Mouse (Mus musculus) embryonic facial prominence, embryonic 14.5 days (tissue): ENCODE data around the gene Whrn. TPM values are rescaled to one million over a fixed set of nuclear protein-coding genes. Genes with fewer than 3 reads are reported as not detected.
A peak's percentile ranks its signal among the peaks of the same experiment; 100 is the strongest.

Source experiments
- ATAC-seq: fragments of 200-750 bp; cut with Nextera tagmentation; 2 replicates; pipeline ENCODE4 v1.8.0; 2017; ENCODE audit warnings: low read depth, moderate number of reproducible peaks, moderate TSS enrichment
- DNase-seq: peaks from one replicate; pipeline ENCODE4 v3.0.0-alpha.2; 2015; ENCODE audit warnings: low spot score
- H3K27ac ChIP-seq: fragments of 300-500 bp; sonication (generic); replicated peaks from 2 replicates; pipeline ENCODE4 v1.5.1; 2014; ENCODE audit warnings: low read depth, mild to moderate bottlenecking, low read length, moderate library complexity
- H3K27me3 ChIP-seq: fragments of 300-500 bp; sonication (generic); replicated peaks from 2 replicates; pipeline ENCODE4 v1.6.1; 2014; ENCODE audit warnings: low read length; ENCODE audit not compliant: control insufficient read depth, insufficient read depth
- H3K36me3 ChIP-seq: fragments of 300-500 bp; sonication (generic); 2 replicates; pipeline ENCODE4 v1.6.1; 2014; ENCODE audit warnings: low read length, mixed read lengths; ENCODE audit not compliant: control insufficient read depth, insufficient read depth
- H3K4me1 ChIP-seq: fragments of 300-500 bp; sonication (generic); 2 replicates; pipeline ENCODE4 v1.6.1; 2014; ENCODE audit warnings: antibody characterized with exemption, low read length; ENCODE audit not compliant: control insufficient read depth, insufficient read depth
- H3K4me2 ChIP-seq: fragments of 300-500 bp; sonication (generic); 2 replicates; pipeline ENCODE4 v1.6.1; 2014; ENCODE audit warnings: low read depth, mild to moderate bottlenecking, low read length, moderate library complexity, mixed read lengths
- H3K4me3 ChIP-seq: fragments of 300-500 bp; sonication (generic); 2 replicates; pipeline ENCODE4 v1.5.1; 2014; ENCODE audit warnings: low read depth, mild to moderate bottlenecking, low read length
- H3K9ac ChIP-seq: fragments of 300-500 bp; sonication (generic); 2 replicates; pipeline ENCODE4 v1.6.1; 2014; ENCODE audit warnings: low read depth, mild to moderate bottlenecking, low read length, moderate library complexity, mixed read lengths
- H3K9me3 ChIP-seq: fragments of 300-500 bp; sonication (generic); 2 replicates; pipeline ENCODE4 v1.6.1; 2016; ENCODE audit warnings: low read length; ENCODE audit not compliant: control insufficient read depth
- WGBS: fragments of 180-500 bp; shearing (Covaris S2); extraction: QIAGEN DNeasy Blood & Tissue Kit; methylation state at CpG from one replicate; pipeline ENCODE4 v1.1.7; 2014; 5-methylcytosine and 5-hydroxymethylcytosine counted together
- polyA plus RNA-seq: library from polyadenylated mRNA; unstranded; fragments of >200 nt; fragmentation: Nextera tagmentation; extraction: Ambion mirVana; gene quantifications from 2 replicates; pipeline ENCODE4 v1.2.1, GENCODE M21; 2014

Whrn gene
- polyA plus RNA-seq, 1 experiment from 2014 or later, result 4.4 TPM

DNA sequence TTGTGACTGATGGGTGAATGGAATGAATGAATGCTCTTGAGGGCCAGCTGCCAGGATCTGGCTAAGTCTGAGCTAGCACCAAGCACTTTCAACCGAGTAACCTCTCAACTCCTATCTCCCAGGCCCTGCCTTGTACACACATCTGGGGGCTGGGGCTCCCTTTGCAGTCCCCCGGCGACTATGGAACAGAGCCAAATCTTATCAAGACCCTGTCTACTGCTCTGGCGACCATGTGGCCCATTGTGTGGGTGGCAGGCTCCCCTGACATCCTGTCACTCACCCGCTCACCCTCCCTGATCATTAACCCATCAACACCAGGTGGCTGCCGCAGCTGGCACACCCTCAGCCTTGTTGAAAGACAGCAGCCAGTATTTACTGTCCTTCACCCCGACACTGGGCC, 90.7 kb downstream of the Whrn start:
- Histone ChIP-seq H3K9ac (no peak overlapping the region), H3K27ac (0 out of 2 replicates have a peak overlapping the region, but pooled peaks have one; percentile 3)
- no peak for ATAC-seq

DNA sequence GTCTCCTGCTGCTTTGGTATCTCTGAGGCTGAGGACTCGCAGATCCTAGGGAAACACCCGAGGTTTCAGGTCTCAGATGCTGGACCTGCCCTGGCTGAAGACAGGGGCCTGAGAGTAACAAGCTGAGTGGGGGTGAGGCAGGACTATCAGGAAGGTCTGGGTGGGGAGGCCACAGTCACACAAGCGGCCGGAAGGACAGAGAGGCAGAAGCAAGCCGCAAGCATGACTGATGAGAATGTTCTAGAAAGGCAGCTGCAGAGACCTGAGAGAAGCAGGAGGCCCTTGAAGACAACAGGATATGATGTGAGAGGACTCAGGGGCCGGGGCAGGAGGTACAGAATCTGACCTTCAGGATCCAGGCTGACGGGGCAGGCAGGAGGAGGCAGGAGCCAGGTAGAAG, 91.6 kb downstream of the Whrn start:
- ATAC-seq (no peak), DNase-seq (no peak)

More for the DNA sequence above, 90.7 kb downstream of the Whrn start:
- WGBS, result 41% methylated on average over 7 of the region's 7 CpGs
- no peak overlapping the region for H3K4me3 ChIP-seq
- H3K9me3 ChIP-seq, result no peaks in the 10 kb centered on the region
- H3K36me3 ChIP-seq, result no peaks in the 10 kb centered on the region
- H3K4me1 ChIP-seq, result peaks cover 46% of the 10 kb centered on the region
- H3K27me3 ChIP-seq, result no peaks in the 10 kb centered on the region
- peak; percentile 45 for DNase-seq
- H3K4me2 ChIP-seq, result no peak overlapping the region

DNA sequence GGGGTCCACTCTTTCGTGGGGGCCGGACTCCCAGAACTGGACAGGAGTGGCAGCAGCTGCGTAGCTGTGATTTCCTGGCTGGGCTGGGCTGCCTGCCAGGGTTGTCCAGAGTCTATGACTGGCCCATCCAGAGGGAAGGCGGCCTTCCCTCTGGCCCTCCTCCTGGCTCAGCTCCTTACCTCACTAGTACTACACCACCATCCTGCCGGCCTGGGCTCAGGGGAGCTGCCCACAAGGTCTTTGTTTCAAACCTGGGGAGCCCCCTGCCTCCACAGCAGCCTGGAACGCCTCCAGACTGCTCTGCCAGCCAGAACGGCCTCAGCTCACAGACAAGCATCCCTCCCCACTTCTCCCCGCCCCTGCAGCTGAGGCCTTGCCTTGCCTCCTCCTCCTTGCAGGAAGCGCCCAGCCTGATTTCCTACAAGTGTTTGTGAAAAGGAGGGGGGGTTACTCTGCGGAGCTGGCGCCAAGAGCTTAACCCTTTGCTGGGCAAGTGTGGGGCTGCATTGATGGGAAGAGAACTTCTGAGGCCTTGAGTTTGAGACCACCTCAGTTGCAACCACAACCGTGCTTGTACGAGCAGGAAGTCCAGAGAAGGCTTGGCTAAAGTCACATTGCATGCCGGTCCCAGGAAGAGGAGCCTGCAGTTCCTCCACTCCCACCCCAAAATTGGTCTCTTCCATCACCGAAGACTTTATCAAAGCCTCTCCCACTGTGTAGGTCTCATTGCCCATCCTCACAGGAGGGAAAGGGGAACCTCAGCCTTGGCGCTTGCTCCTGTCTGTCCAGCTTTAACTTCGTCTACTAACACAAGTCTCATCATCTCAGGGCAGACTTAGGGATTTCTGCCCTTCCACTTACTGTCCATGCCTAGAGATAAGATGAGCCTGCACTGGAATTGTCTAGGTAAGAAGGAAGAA, 92.5 kb downstream of the Whrn start, which contains the start of gene Akna:
Gene Akna (minus strand): TSS at position 315 of the 920 bp plus-strand sequence.
- Histone ChIP-seq H3K9me3 (no peaks in the 10 kb centered on the region), H3K27ac (peak within 1 kb of the TSS; percentile 86), H3K9ac (peak within 1 kb of the TSS; percentile 59), H3K4me3 (peak within 1 kb of the TSS; percentile 27), H3K4me1 (peaks cover 53% of the 10 kb centered on the region), H3K36me3 (no peaks in the 10 kb centered on the region), H3K27me3 (no peaks in the 10 kb centered on the region), H3K4me2 (peak within 1 kb of the TSS; percentile 57)
- ATAC-seq, result peak; percentile 93
- 9% methylated on average over 16 of the region's 17 CpGs for WGBS
- DNase-seq, result peak; percentile 96

More for the DNA sequence above, 91.6 kb downstream of the Whrn start:
- no peaks in the 10 kb centered on the region for H3K36me3 ChIP-seq
- peak overlapping the region; percentile 59; the same call in 1 of the 2 replicates for H3K9ac ChIP-seq
- peak overlapping the region; percentile 86 for H3K27ac ChIP-seq
- 66% methylated on average over 7 of the region's 7 CpGs for WGBS
- H3K4me3 ChIP-seq, result no peak overlapping the region
- H3K4me2 ChIP-seq, result no peak overlapping the region
- peaks cover 53% of the 10 kb centered on the region for H3K4me1 ChIP-seq
- no peaks in the 10 kb centered on the region for H3K9me3 ChIP-seq
- H3K27me3 ChIP-seq, result no peaks in the 10 kb centered on the region

DNA sequence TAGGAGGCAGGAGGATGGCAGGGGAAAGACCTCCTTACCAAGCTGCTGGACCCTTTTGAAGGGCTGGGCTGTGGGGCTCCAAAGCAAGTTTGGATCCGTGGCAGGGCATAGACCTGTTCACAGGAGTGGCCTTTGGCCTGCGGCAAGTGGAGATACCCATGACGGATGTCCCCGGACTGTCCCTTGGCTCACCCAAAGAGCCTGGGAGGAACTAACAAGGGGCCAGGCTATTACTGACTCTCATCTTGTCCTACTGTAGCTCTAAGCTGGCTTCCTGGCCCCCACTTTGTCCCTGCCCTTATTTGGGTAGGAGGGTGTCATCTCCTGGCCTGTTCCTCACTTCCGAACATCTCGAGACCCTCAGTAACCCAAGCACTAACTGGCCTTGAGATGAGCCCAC, 93.2 kb downstream of the Whrn start:
- Histone ChIP-seq H3K4me1 (peaks cover 53% of the 10 kb centered on the region), H3K27me3 (no peaks in the 10 kb centered on the region), H3K4me3 (peak overlapping the region; percentile 27), H3K9ac (peak overlapping the region; percentile 59), H3K36me3 (0 out of 2 replicates have a peak, but pooled peaks cover 3% of the 10 kb centered on the region), H3K9me3 (no peaks in the 10 kb centered on the region), H3K27ac (peak overlapping the region; percentile 86), H3K4me2 (peak overlapping the region; percentile 57)
- DNase-seq (no peak), ATAC-seq (0 out of 2 replicates have a peak, but pooled peaks have one; percentile 1)
- WGBS, result 46% methylated on average over 6 of the region's 6 CpGs

DNA sequence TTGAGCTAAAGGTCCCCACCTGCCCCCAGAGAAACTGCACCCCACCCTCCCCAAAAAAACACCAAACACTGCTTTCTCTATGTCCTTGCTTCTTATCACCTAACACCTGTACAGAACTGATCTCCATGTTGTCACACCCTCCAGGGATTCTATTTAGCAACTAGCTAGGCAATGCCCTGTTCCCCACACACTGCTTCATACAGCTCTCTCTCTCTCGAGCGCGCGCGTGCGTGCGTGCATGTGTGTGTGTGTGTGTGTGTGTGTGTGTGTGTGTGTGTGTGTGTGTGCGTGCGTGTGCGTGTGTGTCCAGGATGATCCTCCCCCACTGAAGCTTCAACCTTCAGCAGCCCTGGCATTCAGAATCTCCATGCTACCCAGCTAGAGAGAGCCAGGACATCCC, 93.7 kb downstream of the Whrn start:
- Histone ChIP-seq H3K27ac (peak overlapping the region; percentile 86), H3K4me1 (peaks cover 53% of the 10 kb centered on the region)
- 79% methylated on average over 10 of the region's 10 CpGs for WGBS

DNA sequence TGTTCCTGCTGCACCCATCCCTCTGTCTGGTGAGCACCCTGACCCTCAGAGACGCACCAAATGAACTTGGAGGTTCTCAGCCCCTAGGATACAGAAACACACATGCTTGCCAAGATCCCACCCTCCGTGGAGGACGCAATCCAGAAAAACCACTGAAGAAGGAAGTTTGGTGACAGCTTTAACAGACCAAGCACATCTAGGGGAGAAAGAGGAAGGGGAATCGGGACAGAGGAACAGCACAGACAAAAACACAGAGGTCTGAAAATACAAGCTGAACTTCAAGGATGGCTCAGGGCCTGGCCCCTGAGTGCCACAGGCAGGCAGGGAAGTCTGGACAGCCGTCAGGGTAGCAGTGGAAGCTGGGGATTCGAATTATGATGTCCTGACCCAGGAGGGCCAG, 94.2 kb downstream of the Whrn start:
- WGBS, result 65% methylated on average over 6 of the region's 6 CpGs
- 0 out of 2 replicates have a peak overlapping the region, but pooled peaks have one; percentile 19 for H3K9ac ChIP-seq
- H3K4me2 ChIP-seq, result peak overlapping the region; percentile 57; the same call in 1 of the 2 replicates
- no peaks in the 10 kb centered on the region for H3K27me3 ChIP-seq
- 0 out of 2 replicates have a peak overlapping the region, but pooled peaks have one; percentile 10 for H3K27ac ChIP-seq
- no peaks in the 10 kb centered on the region for H3K9me3 ChIP-seq
- H3K4me3 ChIP-seq, result no peak overlapping the region
- ATAC-seq (no peak), DNase-seq (no peak)
- peaks cover 53% of the 10 kb centered on the region for H3K4me1 ChIP-seq
- H3K36me3 ChIP-seq, result peaks cover 13% of the 10 kb centered on the region; the same call in 1 of the 2 replicates

More for the DNA sequence above, 93.7 kb downstream of the Whrn start:
- Histone ChIP-seq H3K4me2 (peak overlapping the region; percentile 57; the same call in 1 of the 2 replicates), H3K27me3 (no peaks in the 10 kb centered on the region), H3K36me3 (peaks cover 8% of the 10 kb centered on the region; the same call in 1 of the 2 replicates), H3K4me3 (peak overlapping the region; percentile 27), H3K9ac (peak overlapping the region; percentile 59; the same call in 1 of the 2 replicates), H3K9me3 (no peaks in the 10 kb centered on the region)
- ATAC-seq (no peak), DNase-seq (no peak)

DNA sequence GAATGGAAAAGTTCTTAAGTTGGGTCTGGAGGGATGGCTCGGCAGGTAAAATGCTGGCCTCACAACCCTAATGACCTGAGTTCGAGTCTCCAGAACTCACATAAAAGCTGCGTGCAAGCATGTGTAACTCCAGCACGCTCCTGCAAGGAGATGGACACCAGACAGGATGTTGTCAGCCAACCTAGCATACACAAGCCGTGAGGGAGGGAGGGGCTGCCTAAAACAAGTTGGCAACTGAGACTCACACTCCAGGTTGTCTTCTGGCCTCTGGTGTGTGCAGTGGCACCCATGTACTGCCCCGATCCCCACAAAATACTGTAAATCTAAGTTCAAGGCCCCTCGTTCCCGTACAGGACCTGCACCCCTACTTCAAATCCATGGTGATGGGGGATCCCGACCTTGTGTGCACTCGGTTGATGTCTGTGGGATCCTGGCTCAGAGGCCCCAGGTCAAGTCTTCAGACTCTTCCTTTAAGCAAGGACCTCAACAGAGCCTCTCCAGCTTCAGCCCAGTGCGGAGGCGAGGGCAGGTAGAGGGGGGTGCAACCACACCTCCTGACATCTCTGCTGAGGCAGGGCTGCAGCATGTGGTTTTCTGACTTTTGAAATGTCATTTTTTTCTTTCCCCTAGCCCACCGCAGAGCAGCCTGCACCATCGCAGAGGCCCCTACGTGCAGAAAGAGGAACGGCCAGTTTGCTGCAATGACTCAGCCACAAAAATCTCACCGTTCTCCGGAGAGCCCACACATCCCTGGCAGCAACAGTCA, 95.1 kb downstream of the Whrn start:
- peaks cover 16% of the 10 kb centered on the region for H3K36me3 ChIP-seq
- no peak overlapping the region for H3K4me3 ChIP-seq
- no peak overlapping the region for H3K4me2 ChIP-seq
- 87% methylated on average over 18 of the region's 18 CpGs for WGBS
- ATAC-seq (no peak), DNase-seq (no peak)
- no peaks in the 10 kb centered on the region for H3K9me3 ChIP-seq
- no peak overlapping the region for H3K27ac ChIP-seq
- H3K27me3 ChIP-seq, result no peaks in the 10 kb centered on the region
- no peak overlapping the region for H3K9ac ChIP-seq
- peaks cover 53% of the 10 kb centered on the region for H3K4me1 ChIP-seq

DNA sequence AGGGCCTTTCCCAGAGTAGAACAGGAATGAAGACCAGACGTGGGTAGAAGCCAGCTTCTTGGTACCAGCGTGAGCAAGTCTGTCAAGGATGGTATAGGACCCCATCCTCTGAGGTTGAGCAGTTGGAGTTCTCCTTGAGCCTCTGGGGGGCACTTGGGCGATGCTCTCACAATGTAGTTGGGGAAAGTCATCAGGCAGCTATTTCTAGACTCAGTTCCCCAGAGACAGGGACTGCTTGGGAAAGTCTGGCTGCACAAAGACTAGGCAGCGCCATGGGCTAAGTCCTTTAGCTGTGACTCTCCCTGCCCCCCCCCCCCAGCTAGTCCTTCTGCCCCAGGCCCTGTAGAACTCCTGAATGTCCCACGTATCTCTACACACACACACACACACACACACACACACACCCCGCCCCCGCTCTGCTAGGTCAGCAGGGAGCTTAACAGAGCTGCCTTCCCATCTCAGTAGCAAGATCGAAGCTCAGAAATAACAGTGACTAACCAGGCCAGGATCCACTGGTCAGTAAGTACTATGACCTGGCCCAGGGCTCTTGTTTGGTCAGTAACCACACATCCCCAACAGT, 96.0 kb downstream of the Whrn start:
- DNase-seq, result peak; percentile 69
- Histone ChIP-seq H3K27me3 (no peaks in the 10 kb centered on the region), H3K9me3 (no peaks in the 10 kb centered on the region), H3K36me3 (peaks cover 26% of the 10 kb centered on the region), H3K4me3 (no peak overlapping the region), H3K27ac (peak overlapping the region; percentile 48), H3K4me1 (peaks cover 44% of the 10 kb centered on the region), H3K9ac (no peak overlapping the region), H3K4me2 (peak overlapping the region; percentile 8; the same call in 1 of the 2 replicates)
- no peak for ATAC-seq
- 50% methylated on average over 8 of the region's 8 CpGs for WGBS
